Mouse (Mus musculus) monocyte, adult 2 months (primary cell): ENCODE data around the gene Vamp8.

Experiments
- DNase-seq, 2 experiments: peaks; one replicate each; pipeline ENCODE4 v3.0.0; 2022; ENCODE audit warnings: low spot score in 2 of 2, low read depth in 1 of 2

Gene Vamp8

DNA sequence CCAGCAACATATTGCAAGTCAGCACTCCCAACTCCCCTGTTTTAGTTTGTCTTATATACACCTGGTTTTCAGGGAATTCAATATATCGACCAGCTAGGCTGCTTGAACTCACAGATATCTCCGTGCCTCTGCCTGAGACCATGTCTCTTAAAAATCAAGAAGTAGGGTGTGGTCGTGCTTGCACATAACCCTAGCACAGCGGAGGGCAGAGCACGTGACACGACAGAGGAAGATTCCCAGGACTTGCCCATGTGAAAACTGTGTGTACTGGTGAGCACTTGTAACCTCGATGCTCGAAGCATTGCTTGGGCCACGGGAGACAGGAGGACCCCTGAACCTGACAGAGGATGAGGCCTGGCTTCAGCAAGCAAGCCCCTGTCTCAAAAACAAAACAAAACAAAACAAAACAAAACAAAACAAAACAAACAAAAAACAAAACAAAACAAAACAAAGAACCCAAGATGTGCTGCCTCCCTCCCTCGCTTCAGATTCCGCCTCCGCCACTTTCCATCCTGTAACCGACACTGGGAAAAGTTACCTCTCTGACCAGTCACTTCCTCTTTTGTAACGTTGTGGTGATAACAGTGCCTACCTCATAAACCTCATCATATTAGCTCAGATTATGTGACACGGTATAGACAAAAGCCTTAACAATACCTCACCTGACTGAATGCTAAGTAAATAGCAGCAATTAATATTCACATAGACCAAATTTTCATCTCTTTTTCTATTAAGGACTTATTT lies 15.5 kb downstream of the Vamp8 start:
- DNase-seq, result no peak

DNA sequence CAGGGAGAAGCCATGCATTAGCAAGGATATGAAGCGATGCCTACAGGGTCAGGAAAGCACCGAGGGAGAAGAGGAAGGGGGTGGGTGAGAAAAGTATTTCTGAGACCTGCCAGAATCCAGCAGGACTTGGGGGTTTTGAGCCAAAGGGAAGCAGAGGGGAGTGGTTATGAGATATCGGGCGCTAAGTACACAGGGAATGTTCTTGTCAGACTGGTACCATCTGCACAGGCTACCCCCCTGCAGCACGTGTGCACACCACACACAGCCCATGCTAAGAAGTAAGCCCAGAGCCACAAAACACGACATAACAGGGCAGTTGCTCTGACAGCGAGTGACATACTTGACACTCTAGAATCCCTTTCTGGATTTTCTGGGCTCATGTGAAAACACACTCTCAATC lies 16.3 kb downstream of the Vamp8 start:
- DNase-seq, result no peak

DNA sequence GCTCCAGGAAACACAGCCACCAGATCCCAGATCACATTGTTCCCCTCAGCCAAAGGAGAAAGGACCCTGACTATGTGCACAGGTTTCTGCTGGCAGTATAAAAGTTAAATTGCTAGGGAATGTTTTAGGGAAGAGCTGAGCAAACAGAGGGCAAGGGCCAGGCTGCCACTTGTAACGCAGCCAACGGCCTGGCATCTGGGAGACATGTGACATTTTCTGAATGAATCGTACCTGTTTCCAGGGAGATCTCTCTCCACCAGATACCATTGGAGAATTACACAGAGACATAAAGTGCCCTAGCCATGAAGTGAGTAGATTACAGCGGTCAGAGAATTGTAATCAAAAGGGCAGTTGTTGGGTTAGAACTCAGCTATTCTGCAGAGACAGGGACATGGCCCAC lies 17.3 kb downstream of the Vamp8 start:
- no peak for DNase-seq

DNA sequence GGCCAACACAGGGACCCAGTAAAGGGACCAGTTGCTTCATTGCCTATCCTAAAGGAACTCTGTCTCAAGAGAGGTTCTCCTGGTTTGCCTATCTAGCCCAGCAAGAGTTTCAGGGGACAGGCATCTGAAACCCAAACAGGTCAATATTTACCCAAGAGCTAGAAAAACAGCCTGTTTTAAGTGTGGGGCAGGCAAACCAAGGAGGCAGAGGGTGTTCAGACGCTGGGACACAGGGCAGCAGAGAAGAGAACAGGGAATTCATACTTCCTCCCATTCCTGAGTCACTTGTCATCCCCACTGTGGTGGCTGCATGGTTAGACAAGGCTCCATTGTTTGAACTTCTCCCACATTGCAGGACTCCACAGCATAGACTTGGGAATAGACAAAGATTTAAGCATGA lies 18.9 kb downstream of the Vamp8 start:
- no peak for DNase-seq

DNA sequence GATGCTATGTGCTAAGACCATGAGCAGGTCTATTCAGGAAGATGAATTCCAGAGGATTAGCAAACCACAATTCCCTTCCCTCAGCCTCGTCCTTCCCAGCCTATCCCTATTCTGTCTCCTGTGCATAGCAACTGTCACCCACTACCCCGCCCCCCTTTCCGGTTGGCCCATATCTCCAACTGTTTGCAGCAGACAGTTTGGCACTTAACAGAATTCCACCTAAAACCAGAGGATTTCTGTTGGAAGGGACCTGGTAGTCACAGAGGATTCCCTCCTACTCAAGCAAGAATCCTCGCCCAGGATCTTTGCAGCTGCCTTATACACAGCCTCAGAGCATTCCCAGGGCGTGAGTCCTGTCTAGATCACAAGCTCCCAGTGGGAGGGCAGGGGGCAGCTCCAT lies 19.4 kb downstream of the Vamp8 start:
- no peak for DNase-seq

DNA sequence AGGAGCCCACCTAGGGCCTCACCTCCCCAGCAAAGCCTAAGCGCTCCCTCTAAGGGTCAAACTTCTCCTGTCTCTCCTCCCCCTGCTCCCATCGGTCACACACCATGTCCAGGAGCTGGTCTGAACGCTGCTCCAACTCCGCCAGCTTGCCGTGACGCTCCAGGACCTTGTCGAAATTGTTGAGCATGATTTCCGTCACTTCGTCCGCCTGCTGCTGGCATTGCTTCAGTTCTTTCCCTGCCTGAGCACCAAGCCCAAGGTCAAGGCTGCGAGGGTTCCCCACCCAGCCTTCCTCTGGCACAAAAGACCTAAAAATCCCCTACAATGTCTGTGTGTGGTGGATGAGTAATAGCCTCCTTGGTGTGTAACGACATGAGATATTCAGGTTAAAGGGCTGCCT lies 20.4 kb downstream of the Vamp8 start:
- DNase-seq, result no peak

DNA sequence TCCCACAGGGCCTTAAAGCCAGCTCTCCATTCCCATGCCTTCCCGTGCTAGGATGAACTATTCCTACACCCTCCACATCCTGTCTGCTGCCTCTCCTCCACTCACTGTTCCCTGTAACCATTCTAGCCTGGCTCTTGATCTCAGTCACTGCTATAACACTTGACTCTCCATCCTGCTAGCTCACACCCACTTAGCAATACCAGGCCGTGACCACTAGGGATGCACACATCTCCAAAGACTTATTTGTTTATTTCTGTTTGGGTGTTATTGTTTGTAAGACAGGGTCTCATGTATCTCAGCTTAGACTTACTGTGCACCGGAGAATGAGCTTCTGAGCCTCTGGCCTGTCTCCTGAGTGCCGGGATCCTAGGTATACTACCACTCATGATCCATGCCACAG lies 20.9 kb downstream of the Vamp8 start:
- no peak for DNase-seq

DNA sequence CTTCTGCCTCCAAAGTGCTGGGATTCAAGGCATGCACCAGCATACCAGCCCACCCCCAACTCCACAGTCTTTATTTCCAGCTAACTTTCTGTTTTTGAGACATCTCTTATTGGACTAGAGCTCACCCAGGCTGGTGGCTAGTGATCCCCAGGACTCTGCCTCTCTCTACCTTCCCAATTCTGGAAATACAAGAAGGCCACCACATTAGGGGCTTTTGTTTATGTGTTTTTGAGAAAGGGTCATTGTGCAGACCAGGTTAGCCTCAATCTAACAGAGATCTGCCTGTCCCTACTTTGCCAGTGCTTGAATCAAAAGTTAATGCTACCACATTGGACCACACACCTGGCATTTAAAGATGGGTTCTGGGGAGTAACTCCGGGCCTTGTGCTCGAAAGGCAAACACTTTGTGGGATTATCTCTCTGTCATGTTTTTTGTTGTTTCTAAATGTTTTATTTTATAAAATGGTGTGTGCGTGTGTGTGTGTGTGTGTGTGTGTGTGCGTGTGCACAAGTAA lies 23.0 kb downstream of the Vamp8 start:
- DNase-seq, result no peak

DNA sequence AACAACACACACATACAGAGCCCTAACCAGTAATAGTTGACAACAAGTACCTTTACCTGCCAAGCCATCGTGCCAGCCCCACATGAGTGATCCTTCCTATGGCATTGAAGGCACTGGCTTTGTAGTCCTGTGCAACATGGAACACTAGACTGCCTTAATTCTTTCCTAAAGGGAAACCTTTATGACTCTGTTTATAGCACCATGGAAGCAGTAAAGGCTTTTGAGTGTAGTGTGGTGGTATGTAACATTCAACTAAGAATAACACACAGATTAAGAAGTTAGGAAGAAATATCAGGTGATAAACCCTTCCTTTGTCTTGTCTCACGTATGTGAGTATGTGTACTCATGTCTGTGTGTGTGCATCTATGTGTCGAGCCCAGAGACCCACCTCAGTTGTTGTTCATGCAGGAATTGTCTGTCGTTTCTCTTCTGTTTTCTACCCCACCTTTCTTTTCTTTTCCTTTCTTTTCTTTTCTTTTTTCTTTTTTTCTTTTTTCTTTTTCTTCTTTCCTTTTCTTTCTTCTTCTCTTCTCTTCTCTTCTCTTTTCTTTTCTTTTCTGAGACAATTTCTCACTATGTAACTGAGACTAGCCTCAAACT lies 23.6 kb downstream of the Vamp8 start, which contains the start of gene Rnf181:
Gene Rnf181, minus strand, starts transcription at position 113 of the 600 bp plus-strand sequence.
- DNase-seq, result no peak

DNA sequence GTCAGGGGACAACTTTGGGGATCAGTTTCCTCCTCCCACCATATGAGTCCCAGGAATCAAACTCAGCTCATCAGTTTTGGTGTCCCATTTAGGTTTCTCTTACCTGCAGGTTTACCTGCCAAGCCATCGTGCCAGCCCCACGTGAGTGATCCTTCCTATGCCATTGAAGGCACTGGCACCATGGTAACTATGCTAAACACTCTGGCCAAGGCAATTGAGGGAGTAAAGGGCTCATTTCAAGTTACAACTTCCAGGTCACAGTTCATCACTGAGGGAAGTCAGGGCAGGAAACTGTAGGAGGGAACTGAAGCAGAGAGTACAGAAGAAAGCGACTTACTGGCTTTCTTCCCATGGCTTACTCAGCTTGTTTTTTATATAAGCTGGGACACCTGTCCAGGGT lies 24.2 kb downstream of the Vamp8 start:
- DNase-seq, result no peak

DNA sequence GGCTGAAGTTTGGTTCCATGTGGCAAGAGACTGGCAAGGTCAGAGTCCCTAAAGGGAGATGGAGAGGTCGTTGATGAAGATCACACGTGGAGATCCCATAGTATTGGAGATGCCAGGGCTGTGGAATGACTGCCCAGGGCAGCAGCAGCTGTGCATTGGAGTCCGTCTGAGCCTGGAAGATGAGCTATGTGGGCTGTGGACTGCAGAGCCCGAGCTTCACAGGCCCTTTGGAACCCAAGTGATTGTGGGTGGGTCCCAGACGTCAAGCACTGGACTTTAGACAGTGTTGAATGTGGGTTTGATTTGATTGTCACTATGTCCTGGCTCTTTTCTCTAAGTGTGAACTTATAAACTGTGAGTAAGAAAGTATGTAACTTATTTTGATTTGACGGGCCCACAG lies 25.5 kb downstream of the Vamp8 start:
- no peak for DNase-seq

DNA sequence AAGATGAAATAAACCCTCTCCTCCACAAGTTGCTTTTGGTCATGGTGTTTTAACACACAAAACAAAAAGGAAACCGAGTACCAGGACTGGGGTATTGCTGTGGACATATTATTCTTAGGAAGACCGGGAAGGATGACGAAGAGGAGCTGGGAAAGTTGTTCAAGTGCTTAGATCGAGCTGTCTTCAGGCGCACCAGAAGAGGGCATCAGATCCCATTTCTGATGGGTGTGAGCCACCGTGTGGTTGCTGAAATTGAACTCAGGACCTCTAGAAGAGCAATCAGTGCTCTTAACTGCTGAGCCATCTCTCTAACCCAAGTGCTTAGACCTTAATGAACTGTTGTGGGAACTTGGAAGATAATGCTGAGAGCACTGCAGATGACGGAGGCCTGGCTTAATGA lies 26.5 kb downstream of the Vamp8 start:
- DNase-seq, result no peak

DNA sequence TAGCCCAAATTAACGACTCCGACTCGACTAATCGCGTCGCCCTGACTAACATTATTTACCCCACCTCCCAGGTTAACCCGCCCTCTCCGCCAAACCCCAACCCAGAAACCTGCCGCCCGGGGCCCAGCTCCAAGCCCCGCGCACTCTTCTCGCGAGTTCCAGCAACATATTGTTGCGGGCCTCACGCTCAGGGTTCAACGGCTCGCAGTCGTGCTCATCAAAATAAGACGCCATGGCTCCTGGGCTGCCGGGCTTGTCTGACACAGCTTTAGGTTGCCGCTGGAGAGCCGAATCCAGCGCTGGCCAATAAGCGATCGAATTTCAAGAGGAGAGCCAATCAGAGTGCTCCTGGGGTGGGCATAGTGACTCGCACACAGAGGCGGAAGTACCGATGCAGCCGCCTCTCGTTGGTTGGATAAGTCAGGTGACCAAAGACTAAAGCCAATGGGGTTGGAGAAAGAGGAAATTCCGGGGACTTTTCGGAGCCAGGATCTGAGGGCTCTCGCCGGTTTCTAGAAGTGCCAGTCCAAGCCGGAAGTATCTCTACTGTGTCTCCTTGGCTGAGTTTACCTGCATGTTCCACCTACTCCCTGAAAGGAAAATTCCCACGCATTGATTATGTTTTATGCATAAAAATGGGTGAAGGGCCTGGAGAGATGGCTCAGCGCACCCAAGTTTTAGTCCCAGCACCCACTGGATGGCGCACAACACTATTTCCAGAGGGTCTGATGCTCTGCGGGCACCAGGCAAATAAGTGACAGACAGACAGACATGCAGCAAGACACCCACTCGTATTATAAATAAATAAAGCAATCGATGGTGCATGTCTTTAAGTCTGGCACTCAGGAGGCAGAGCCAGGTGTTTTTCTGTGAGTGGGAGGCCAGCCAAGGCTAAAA lies 28.1 kb downstream of the Vamp8 start:
- peak; percentile 88 to 90 for DNase-seq

DNA sequence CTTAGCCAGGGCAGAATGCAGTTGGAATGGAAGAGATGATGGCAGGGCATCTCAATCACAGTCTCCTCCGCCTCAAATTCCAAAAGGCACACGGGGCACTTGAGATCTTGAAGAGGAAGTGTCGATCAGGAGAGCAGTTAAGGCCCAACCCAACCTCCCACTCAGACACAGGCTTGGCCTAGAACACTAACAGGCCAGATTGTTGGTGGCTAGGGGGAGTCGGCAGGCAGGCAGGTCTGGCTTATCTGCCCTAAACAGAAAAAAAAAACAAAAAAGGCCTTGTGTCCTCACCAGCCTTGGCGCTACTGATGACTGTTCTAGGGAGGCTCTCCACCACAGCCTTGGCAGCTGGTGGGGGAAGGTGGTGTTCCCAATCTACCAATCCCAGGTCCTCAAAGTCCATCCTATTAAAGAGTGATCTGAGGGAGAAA lies 29.4 kb downstream of the Vamp8 start:
- no peak for DNase-seq

DNA sequence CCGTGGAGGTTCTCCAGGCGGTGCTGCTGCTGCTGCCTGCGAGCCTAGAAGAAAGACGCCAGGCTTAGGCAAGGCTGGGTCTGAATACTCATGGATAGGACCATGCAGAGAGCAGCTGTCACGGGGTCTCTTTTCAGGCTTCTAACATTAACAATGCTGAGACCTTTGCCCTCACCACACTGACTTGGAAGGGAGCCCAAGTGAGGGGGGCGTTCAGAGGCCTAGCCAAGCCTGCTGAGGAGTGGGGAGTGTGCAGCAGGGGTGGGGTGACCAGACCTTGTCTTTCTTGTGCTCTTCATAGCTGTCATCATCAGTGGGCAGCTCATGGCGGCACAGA lies 29.9 kb downstream of the Vamp8 start:
- no peak for DNase-seq

DNA sequence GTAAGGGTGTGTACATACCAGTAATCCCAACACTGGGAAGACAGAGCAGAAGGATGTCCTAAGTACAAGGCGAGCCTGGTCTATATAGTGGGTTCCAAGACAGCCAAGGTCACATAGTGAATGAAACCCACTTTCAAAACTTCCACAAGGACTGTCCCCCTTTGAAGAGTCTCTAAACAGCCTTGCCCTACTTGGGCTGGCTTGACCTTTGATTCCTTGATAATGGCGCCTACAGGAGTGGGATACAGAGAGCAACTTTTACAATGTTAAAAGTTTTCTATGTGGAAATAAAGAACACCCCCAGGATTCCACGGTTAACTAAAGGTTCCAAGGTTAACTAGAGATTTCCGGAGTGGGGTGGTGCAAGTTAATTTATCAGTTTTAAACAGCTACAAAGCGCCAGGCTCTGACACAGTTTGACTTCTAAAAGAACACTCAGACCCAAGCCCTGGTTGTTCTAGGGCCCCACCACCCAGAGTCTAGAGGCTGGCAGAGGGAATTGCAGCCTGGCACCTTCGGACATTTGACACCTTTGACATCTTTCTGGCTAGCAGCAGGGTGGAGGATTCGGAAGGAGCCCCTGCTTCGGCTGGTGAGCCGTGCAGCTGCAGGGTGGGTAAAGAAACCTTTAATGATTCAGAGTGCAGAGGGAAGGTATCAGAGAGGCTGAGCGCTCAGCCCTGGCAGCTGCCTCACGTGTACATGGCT lies 30.5 kb downstream of the Vamp8 start:
- no peak for DNase-seq

DNA sequence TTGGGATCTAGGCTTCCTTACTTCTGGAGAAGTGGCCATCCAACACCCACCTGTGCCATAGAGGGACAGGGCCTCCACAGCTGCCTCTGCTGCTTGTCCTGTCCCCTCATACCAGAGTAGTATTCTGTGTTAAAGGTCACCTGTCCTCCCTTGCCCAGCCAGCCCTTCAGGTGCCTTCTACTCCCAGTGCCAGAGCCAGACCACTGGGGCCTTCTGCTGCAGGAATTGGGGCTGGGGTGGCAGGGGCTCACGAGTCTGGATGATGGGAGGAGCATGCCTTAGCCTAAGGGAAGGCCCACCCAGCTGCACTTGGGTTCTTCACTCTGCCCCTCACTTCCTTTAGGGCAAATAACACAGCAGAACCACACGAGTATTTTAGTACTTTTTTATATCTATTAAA lies 31.2 kb downstream of the Vamp8 start:
- no peak for DNase-seq

DNA sequence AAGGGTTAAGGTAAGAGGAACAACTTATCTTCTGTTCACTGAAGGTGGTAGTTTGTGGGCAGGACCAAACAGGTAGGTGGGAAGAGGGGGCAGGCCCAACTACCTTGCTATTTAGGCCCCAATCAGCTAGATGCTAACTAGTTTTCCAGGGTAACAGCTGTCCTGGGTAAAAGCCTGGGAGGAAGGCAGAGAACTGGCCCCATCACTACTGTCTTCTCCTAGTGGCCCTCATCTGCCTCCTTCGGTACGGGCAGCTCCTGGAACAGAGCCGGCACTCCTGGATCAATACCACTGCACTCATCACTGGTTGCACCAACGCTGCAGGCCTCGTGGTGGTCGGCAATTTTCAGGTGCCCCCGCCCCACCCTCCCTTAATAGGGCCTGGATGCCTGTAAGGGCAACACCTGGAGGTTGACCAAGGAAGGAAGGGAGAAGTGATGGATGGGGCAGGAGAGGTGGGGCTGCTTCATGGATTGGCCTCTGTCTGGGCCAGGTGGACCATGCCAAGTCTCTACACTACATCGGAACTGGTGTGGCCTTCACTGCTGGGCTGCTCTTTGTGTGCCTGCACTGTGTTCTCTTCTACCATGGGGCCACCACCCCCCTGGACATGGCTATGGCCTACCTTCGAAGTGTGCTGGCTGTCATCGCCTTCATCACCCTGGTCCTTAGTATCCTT lies 32.3 kb downstream of the Vamp8 start:
- DNase-seq, result no peak

DNA sequence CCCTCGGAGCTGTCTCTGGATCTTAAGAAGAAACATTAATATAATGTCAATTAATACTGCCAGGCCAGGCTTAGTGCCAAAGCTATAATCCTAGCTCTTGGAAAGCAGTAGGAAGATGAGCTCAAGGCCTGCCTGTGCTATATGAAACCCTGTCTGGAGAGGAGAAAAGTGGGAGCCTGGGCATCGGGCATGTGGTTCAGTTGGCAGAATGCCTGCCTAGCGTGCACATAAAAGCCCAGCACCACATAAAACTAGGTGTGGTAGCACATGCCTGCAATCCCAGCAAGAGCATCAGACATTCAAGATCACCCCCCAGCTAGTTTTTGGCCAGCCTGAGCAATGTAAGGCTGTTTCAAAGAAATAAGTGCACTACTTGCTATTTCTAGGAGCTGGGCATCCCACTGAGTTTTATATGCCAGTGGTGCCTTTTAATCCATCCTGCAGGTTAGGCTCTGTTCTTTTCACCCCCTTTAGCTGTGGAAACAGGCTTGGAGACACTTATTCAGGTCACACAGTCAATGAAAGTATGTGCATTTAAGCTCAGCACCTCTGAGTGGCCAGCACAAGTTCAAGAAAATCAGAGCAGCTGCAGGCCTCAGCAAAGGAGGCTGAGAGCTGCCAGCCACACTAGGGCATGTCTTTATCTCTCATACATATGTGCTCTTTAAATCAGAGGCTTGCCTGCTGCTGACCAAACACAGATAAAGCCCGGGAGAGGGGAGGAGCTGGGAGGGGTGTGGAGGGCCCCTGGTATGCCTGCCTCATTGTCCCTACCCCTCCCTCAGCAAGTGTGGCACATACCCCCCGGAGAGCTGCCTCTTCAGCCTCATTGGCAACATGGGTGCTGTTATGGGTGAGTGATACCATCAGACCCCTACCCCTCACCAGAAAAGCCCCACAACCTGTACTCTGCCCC lies 33.1 kb downstream of the Vamp8 start:
- no peak for DNase-seq
